11 mouse cellular contexts compared by ENCODE assay signal in the genomic region with DNA sequence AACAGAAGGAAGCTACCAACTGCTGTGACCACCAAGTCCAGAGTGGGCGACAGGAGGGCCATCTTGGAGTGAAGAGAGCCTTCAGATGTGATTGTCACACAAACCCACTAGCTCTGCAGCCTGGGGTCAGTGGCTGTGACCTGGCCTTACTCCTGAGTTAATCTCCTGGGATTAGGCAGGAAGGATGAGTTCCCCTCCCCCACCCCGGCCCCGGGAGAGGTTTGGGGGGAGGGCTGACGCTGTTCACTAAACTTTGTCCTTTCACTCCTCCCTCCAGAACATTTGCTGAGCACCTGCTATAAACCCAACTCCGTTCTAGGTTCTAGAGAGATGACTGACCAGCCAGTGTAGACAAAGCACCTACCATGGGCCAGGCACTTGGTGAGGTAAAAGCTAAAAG. TPM values are rescaled to one million over a fixed set of nuclear protein-coding genes. Genes with fewer than 3 reads are reported as not detected.
A peak's percentile ranks its signal among the peaks of the same experiment; 100 is the strongest.
DNase-seq lines count a peak whose midpoint lies in the region; TF ChIP-seq lines count a peak whose summit lies in the region.
"Had no signal": no experiment of that assay in that cellular context is flagged by ENCODE, and none has a peak within 500 bp of the region (broad histone marks: within the 10 kb centered on the region; RNA-seq: fewer than 3 reads in every experiment).

No protein-coding gene starts in this region.

- H3K36me3 ChIP-seq in limb, embryonic 10.5 days = no peaks in the 10 kb centered on the region
- H3K36me3 ChIP-seq: heart, embryonic 15.5 days had no signal

- peaks cover 45% of the 10 kb centered on the region for H3K4me1 ChIP-seq in limb, embryonic 10.5 days

- intact Hi-C loops in gastrocnemius, adult 2 months (cut with DNase I) = no loop called here
- intact Hi-C loops in gastrocnemius, postnatal 36 days (cut with DNase I) = no loop called here
- intact Hi-C loops in left cerebral cortex, postnatal 14 days (cut with DNase I) = no loop called here

- TF ChIP-seq CTCF in gastrocnemius, adult 2 months (IDR thresholded peaks at IDR 0.05) = no peak

- no peaks in the 10 kb centered on the region for H3K9me3 ChIP-seq in limb, embryonic 10.5 days (replicated peaks)
- H3K9me3 ChIP-seq: heart, embryonic 15.5 days had no signal

- WGBS in limb, embryonic 10.5 days = 31% methylated on average over 5 of the region's 5 CpGs

- peak overlapping the region; percentile 24; the same call in 1 of the 2 replicates for H3K4me3 ChIP-seq in gastrocnemius, adult 2 months
- no peak overlapping the region for H3K4me3 ChIP-seq in limb, embryonic 10.5 days
- H3K4me3 ChIP-seq: heart, embryonic 15.5 days had no signal

- DNase-seq in gastrocnemius, adult 2 months = peak; percentile 15
- no peak for DNase-seq in gastrocnemius, postnatal 36 days
- peak; percentile 81 for DNase-seq in retina, adult 2 months (ENCODE audit: low read depth, low spot score)
- no peak for DNase-seq in retina, embryonic 14.5 days (ENCODE audit: low spot score)
- DNase-seq in limb, embryonic 10.5 days (ENCODE audit: low spot score) = no peak
- DNase-seq in yolk sac, embryonic 10.5 days (ENCODE audit: low spot score) = peak; percentile 89
- DNase-seq in left cerebral cortex, postnatal 14 days (ENCODE audit: low spot score in 2 of 2) = no peak
- DNase-seq in spleen, adult 18-20 months = no peak
- DNase-seq: B cell, adult 2 months; gastrocnemius, postnatal 10 days had no signal

- 0 out of 2 replicates have a peak, but pooled peaks cover 4% of the 10 kb centered on the region for H3K27me3 ChIP-seq in limb, embryonic 10.5 days (ENCODE audit: low read depth, poor library complexity, severe bottlenecking)
- H3K27me3 ChIP-seq: heart, embryonic 15.5 days had no signal

- peak overlapping the region; percentile 38 for H3K27ac ChIP-seq in gastrocnemius, adult 2 months
- peak overlapping the region; percentile 26; the same call in 1 of the 2 replicates for H3K27ac ChIP-seq in limb, embryonic 10.5 days
- H3K27ac ChIP-seq: heart, embryonic 15.5 days had no signal

RNA-seq across cellular contexts. Expression of gene Alpl, which starts 29.8 kb away (rescaled TPM):
- total RNA-seq in gastrocnemius, adult 2 months (2021) = 10 to 100 TPM; 10.3 to 42.2 TPM
- total RNA-seq in gastrocnemius, postnatal 36 days (2021) = 10 to 100 TPM; 14.1 to 15.9 TPM
- polyA plus RNA-seq in limb, embryonic 10.5 days (2016; fragmentation: Nextera tagmentation; extraction: Ambion mirVana) = 5.1 and 7.9 TPM in 2 replicates
- total RNA-seq in left cerebral cortex, postnatal 14 days (2021) = 1 to 10 TPM; 8.0 to 8.8 TPM

Comparison
In these comparisons a context has a peak if more than half of its experiments do, and no peak if none do; other contexts are left out.
1. DNase-seq: peak in gastrocnemius, adult 2 months (single experiment), retina, adult 2 months (single experiment) and yolk sac, embryonic 10.5 days (single experiment); none in gastrocnemius, postnatal 36 days (0 of 2), retina, embryonic 14.5 days (single experiment), limb, embryonic 10.5 days (single experiment), left cerebral cortex, postnatal 14 days (0 of 2) and spleen, adult 18-20 months (0 of 2).